Mouse (Mus musculus): ENCODE data around the gene Ugt1a2.

- TF ChIP-seq CHD2 (IDR thresholded peaks at IDR 0.05; ENCODE audit: low read depth, low read length) = no peak
- TF ChIP-seq ZNF384 (IDR thresholded peaks at IDR 0.05; ENCODE audit: low read depth, low read length) = no peak
- TF ChIP-seq MAFK (IDR thresholded peaks at IDR 0.05; ENCODE audit: insufficient read depth, low read depth, low read length) = no peak
Observed at GRCm38 (mm10) chr1:88250023-88250422, 49.6 kb downstream of the Ugt1a2 start.

Measured in ES-E14 (cell line).